Mouse (Mus musculus) embryonic facial prominence, embryonic 13.5 days (tissue): ENCODE measurements around the gene Gpr62. TPM values are rescaled to one million over a fixed set of nuclear protein-coding genes. Genes with fewer than 3 reads are reported as not detected.

ENCODE experiments used
- ATAC-seq: fragments of 200-750 bp; cut with Nextera tagmentation; 2 replicates; pipeline ENCODE4 v1.8.0; 2017; ENCODE audit warnings: low read depth; ENCODE audit not compliant: insufficient number of reproducible peaks, insufficient read depth, low FRiP score, low TSS enrichment
- H3K27ac ChIP-seq: fragments of 300-500 bp; sonication (generic); 2 replicates; pipeline ENCODE4 v1.5.1; 2015; ENCODE audit warnings: moderate library complexity, mild to moderate bottlenecking, inconsistent platforms
- H3K27me3 ChIP-seq: fragments of 300-500 bp; sonication (generic); 2 replicates; pipeline ENCODE4 v1.6.1; 2015; ENCODE audit warnings: mild to moderate bottlenecking, inconsistent platforms
- H3K36me3 ChIP-seq: fragments of 300-500 bp; sonication (generic); 2 replicates; pipeline ENCODE4 v1.6.1; 2015; ENCODE audit warnings: mild to moderate bottlenecking, inconsistent platforms
- H3K4me1 ChIP-seq: fragments of 300-500 bp; sonication (generic); 2 replicates; pipeline ENCODE4 v1.6.1; 2015; ENCODE audit warnings: inconsistent platforms
- H3K4me2 ChIP-seq: fragments of 300-500 bp; sonication (generic); 2 replicates; pipeline ENCODE4 v1.6.1; 2015; ENCODE audit warnings: moderate library complexity, mild to moderate bottlenecking, inconsistent platforms
- H3K4me3 ChIP-seq: fragments of 300-500 bp; sonication (generic); 2 replicates; pipeline ENCODE4 v1.5.1; 2015; ENCODE audit warnings: mild to moderate bottlenecking, inconsistent platforms
- H3K9ac ChIP-seq: fragments of 300-500 bp; sonication (generic); 2 replicates; pipeline ENCODE4 v1.6.1; 2015; ENCODE audit warnings: mild to moderate bottlenecking, inconsistent platforms
- H3K9me3 ChIP-seq: fragments of 300-500 bp; sonication (generic); 2 replicates; pipeline ENCODE4 v1.6.1; 2016; ENCODE audit warnings: inconsistent platforms
- WGBS: fragments of 180-500 bp; shearing (Covaris S2); methylation state at CpG from one replicate; pipeline ENCODE4 v1.1.7; 2015; ENCODE audit warnings: mixed read lengths; 5-methylcytosine and 5-hydroxymethylcytosine counted together
- polyA plus RNA-seq: library from polyadenylated mRNA; unstranded; fragments of >200 nt; fragmentation: Nextera tagmentation; extraction: Ambion mirVana; gene quantifications from 2 replicates; pipeline ENCODE4 v1.2.1, GENCODE M21; 2015

The Gpr62 gene
- polyA plus RNA-seq, 1 experiment from 2014 or later: 0.53 TPM

- peaks cover 65% of the 10 kb centered on the region for H3K36me3 ChIP-seq
- 92% methylated on average over 17 of the region's 17 CpGs for WGBS
These were observed 16.9 kb upstream of the Gpr62 start for GRCm38 (mm10) chr9:106482578-106483115.

GRCm38 (mm10) chr9:106481676-106482075 is 15.9 kb upstream of the Gpr62 start:
- peaks cover 65% of the 10 kb centered on the region for H3K36me3 ChIP-seq
- 93% methylated on average over 13 of the region's 13 CpGs for WGBS
- H3K4me3 ChIP-seq: no peak overlapping the region

More at GRCm38 (mm10) chr9:106482578-106483115, 16.9 kb upstream of the Gpr62 start:
- H3K4me3 ChIP-seq: no peak overlapping the region
- H3K4me2 ChIP-seq: no peak overlapping the region
- no peaks in the 10 kb centered on the region for H3K27me3 ChIP-seq
- H3K9me3 ChIP-seq: no peaks in the 10 kb centered on the region
- 0 out of 2 replicates have a peak overlapping the region, but pooled peaks have one; percentile 36 for H3K9ac ChIP-seq
- H3K27ac ChIP-seq: no peak overlapping the region
- peaks cover 11% of the 10 kb centered on the region for H3K4me1 ChIP-seq
- no peak for ATAC-seq

GRCm38 (mm10) chr9:106481075-106481474 is 15.3 kb upstream of the Gpr62 start:
- Histone ChIP-seq H3K9ac (no peak overlapping the region), H3K36me3 (peaks cover 60% of the 10 kb centered on the region), H3K4me2 (no peak overlapping the region), H3K4me1 (peaks cover 18% of the 10 kb centered on the region), H3K4me3 (no peak overlapping the region), H3K27ac (no peak overlapping the region), H3K27me3 (no peaks in the 10 kb centered on the region), H3K9me3 (no peaks in the 10 kb centered on the region)
- WGBS: 93% methylated on average over 15 of the region's 15 CpGs
- ATAC-seq: no peak

More at GRCm38 (mm10) chr9:106481676-106482075, 15.9 kb upstream of the Gpr62 start:
- peaks cover 12% of the 10 kb centered on the region for H3K4me1 ChIP-seq
- no peak for ATAC-seq
- no peaks in the 10 kb centered on the region for H3K27me3 ChIP-seq
- no peak overlapping the region for H3K4me2 ChIP-seq
- no peak overlapping the region for H3K27ac ChIP-seq
- no peak overlapping the region for H3K9ac ChIP-seq
- no peaks in the 10 kb centered on the region for H3K9me3 ChIP-seq

- no peak for ATAC-seq
- no peak overlapping the region for H3K4me2 ChIP-seq
- H3K4me1 ChIP-seq: peaks cover 23% of the 10 kb centered on the region
- peaks cover 55% of the 10 kb centered on the region for H3K36me3 ChIP-seq
- H3K4me3 ChIP-seq: no peak overlapping the region
- no peak overlapping the region for H3K9ac ChIP-seq
- no peaks in the 10 kb centered on the region for H3K27me3 ChIP-seq
- no peaks in the 10 kb centered on the region for H3K9me3 ChIP-seq
- WGBS: 86% methylated on average over 7 of the region's 7 CpGs
- no peak overlapping the region for H3K27ac ChIP-seq
These were observed 14.8 kb upstream of the Gpr62 start for GRCm38 (mm10) chr9:106480541-106480940.

GRCm38 (mm10) chr9:106478101-106478500 is 12.4 kb upstream of the Gpr62 start:
- 75% methylated on average over 9 of the region's 9 CpGs for WGBS
- Histone ChIP-seq H3K27ac (no peak overlapping the region), H3K4me1 (peaks cover 46% of the 10 kb centered on the region), H3K4me3 (peak overlapping the region; percentile 77), H3K9me3 (no peaks in the 10 kb centered on the region), H3K27me3 (no peaks in the 10 kb centered on the region), H3K36me3 (peaks cover 31% of the 10 kb centered on the region), H3K9ac (peak overlapping the region; percentile 81), H3K4me2 (peak overlapping the region; percentile 95)
- ATAC-seq: no peak

- Histone ChIP-seq H3K36me3 (peaks cover 26% of the 10 kb centered on the region), H3K9ac (peak overlapping the region; percentile 81), H3K27me3 (no peaks in the 10 kb centered on the region), H3K4me1 (peaks cover 46% of the 10 kb centered on the region), H3K4me3 (peak overlapping the region; percentile 77), H3K4me2 (peak overlapping the region; percentile 95), H3K9me3 (no peaks in the 10 kb centered on the region), H3K27ac (no peak overlapping the region)
- WGBS: 4% methylated on average over 16 of the region's 16 CpGs
- ATAC-seq: no peak
These were observed 11.9 kb upstream of the Gpr62 start for GRCm38 (mm10) chr9:106477649-106478048.

- H3K9me3 ChIP-seq: no peaks in the 10 kb centered on the region
- H3K4me1 ChIP-seq: peaks cover 50% of the 10 kb centered on the region
- peak within 1 kb of the TSS; percentile 77 for H3K4me3 ChIP-seq
- H3K4me2 ChIP-seq: peak within 1 kb of the TSS; percentile 95
- peak within 1 kb of the TSS; percentile 81 for H3K9ac ChIP-seq
- peaks cover 24% of the 10 kb centered on the region for H3K36me3 ChIP-seq
- peak within 1 kb of the TSS; percentile 85 for H3K27ac ChIP-seq
- 0% methylated on average over 41 of the region's 41 CpGs for WGBS
- ATAC-seq: peak; percentile 97
- H3K27me3 ChIP-seq: no peaks in the 10 kb centered on the region
These were observed 11.3 kb upstream of the Gpr62 start, which contains the start of gene Parp3 for GRCm38 (mm10) chr9:106476924-106477484. Gene Parp3, minus strand, starts transcription at chr9:106476949.

GRCm38 (mm10) chr9:106476002-106476923 is 10.5 kb upstream of the Gpr62 start:
- Histone ChIP-seq H3K27me3 (no peaks in the 10 kb centered on the region), H3K4me3 (peak overlapping the region; percentile 77), H3K4me2 (peak overlapping the region; percentile 95), H3K36me3 (peaks cover 18% of the 10 kb centered on the region), H3K9ac (peak overlapping the region; percentile 61), H3K4me1 (peaks cover 58% of the 10 kb centered on the region), H3K9me3 (no peaks in the 10 kb centered on the region), H3K27ac (peak overlapping the region; percentile 85)
- WGBS: 21% methylated on average over 16 of the region's 16 CpGs
- peak; percentile 23; the same call in 1 of the 2 replicates for ATAC-seq

GRCm38 (mm10) chr9:106475663-106476001 is 9.9 kb upstream of the Gpr62 start, which contains the start of gene Rrp9:
Gene Rrp9, plus strand, starts transcription at chr9:106475963.
- H3K27ac ChIP-seq: peak within 1 kb of the TSS; percentile 85
- H3K9me3 ChIP-seq: no peaks in the 10 kb centered on the region
- WGBS: 86% methylated on average over 10 of the region's 10 CpGs
- peaks cover 12% of the 10 kb centered on the region for H3K36me3 ChIP-seq
- H3K27me3 ChIP-seq: no peaks in the 10 kb centered on the region
- peaks cover 58% of the 10 kb centered on the region for H3K4me1 ChIP-seq
- H3K4me3 ChIP-seq: peak within 1 kb of the TSS; percentile 77
- no peak for ATAC-seq
- peak within 1 kb of the TSS; percentile 95 for H3K4me2 ChIP-seq
- peak within 1 kb of the TSS; percentile 61 for H3K9ac ChIP-seq

- H3K36me3 ChIP-seq: peaks cover 6% of the 10 kb centered on the region
- WGBS: 63% methylated on average over 7 of the region's 7 CpGs
- peaks cover 58% of the 10 kb centered on the region for H3K4me1 ChIP-seq
- H3K4me2 ChIP-seq: peak overlapping the region; percentile 33
- H3K9me3 ChIP-seq: no peaks in the 10 kb centered on the region
- peak overlapping the region; percentile 61 for H3K9ac ChIP-seq
- H3K4me3 ChIP-seq: no peak overlapping the region
- no peak for ATAC-seq
- no peaks in the 10 kb centered on the region for H3K27me3 ChIP-seq
- H3K27ac ChIP-seq: no peak overlapping the region
These were observed 9.3 kb upstream of the Gpr62 start for GRCm38 (mm10) chr9:106475046-106475445.

GRCm38 (mm10) chr9:106474456-106474855 is 8.7 kb upstream of the Gpr62 start:
- ATAC-seq: no peak
- no peaks in the 10 kb centered on the region for H3K27me3 ChIP-seq
- H3K4me1 ChIP-seq: peaks cover 58% of the 10 kb centered on the region
- peak overlapping the region; percentile 61 for H3K9ac ChIP-seq
- H3K36me3 ChIP-seq: peaks cover 2% of the 10 kb centered on the region; the same call in 1 of the 2 replicates
- WGBS: 6% methylated on average over 6 of the region's 6 CpGs
- H3K4me2 ChIP-seq: peak overlapping the region; percentile 33
- H3K9me3 ChIP-seq: no peaks in the 10 kb centered on the region
- no peak overlapping the region for H3K27ac ChIP-seq
- no peak overlapping the region for H3K4me3 ChIP-seq
